Comparison of ENCODE assay signal across 15 mouse cellular contexts in the genomic region with DNA sequence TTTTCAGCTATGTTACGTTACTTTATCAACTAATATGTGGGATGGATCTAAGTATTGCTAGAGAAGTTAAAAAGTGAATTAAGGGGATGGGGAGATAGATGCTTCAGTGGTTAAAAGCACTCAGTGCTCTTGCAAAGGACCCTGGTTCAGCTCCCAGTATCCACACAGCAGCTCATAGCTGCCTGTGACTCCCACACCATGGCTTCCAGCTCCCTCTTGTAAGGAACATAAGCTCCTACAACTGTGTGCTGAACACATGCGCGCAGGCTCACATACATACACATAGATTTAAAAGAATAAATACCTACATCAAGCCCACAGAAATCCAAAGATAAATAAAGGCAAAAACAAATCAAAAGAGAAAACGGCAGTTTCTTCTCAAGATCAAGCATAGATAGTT.
"Had no signal": no experiment of that assay in that cellular context is flagged by ENCODE, and none has a peak within 500 bp of the region (broad histone marks: within the 10 kb centered on the region; RNA-seq: fewer than 3 reads in every experiment).

No protein-coding gene starts in this region.

- H3K4me3 ChIP-seq: neural tube, embryonic 15.5 days; stomach, embryonic 15.5 days had no signal

- H3K4me2 ChIP-seq: neural tube, embryonic 15.5 days; stomach, embryonic 15.5 days had no signal

- H3K36me3 ChIP-seq: neural tube, embryonic 15.5 days; stomach, embryonic 15.5 days had no signal

- H3K9me3 ChIP-seq: neural tube, embryonic 15.5 days; stomach, embryonic 15.5 days had no signal

- H3K27me3 ChIP-seq: neural tube, embryonic 15.5 days; stomach, embryonic 15.5 days had no signal

- H3K9ac ChIP-seq: neural tube, embryonic 15.5 days; stomach, embryonic 15.5 days had no signal

- DNase-seq: retina, postnatal 1 day; right cerebral cortex, adult 18-20 months; right cerebral cortex, postnatal 14 days; right cerebral cortex, postnatal 25 days; right cerebral cortex, postnatal 4 days; spleen, adult 18-20 months; thymus, adult 18-20 months; thymus, adult 2 months; thymus, postnatal 14 days; thymus, postnatal 25 days; thymus, postnatal 36 days; thymus, postnatal 4 days had no signal

- H3K4me1 ChIP-seq: neural tube, embryonic 15.5 days; stomach, embryonic 15.5 days had no signal

- H3K27ac ChIP-seq: neural tube, embryonic 15.5 days; stomach, embryonic 15.5 days; stomach, postnatal 0 days had no signal
